In genomic region chr14:51127648-51128258, GRCm38 (mm10) we compare ENCODE assay signal across 14 mouse cellular contexts. TPM values are rescaled to one million over a fixed set of nuclear protein-coding genes. Genes with fewer than 3 reads are reported as not detected.
DNase-seq lines count a peak whose midpoint lies in the region; ATAC-seq and TF ChIP-seq lines count a peak whose summit lies in the region.
"Had no signal": no experiment of that assay in that cellular context is flagged by ENCODE, and none has a peak within 500 bp of the region (broad histone marks: within the 10 kb centered on the region; RNA-seq: fewer than 3 reads in every experiment).

No protein-coding gene starts in this region.

- no peak overlapping the region for H3K4me3 ChIP-seq in heart, embryonic 12.5 days
- H3K4me3 ChIP-seq in embryonic facial prominence, embryonic 12.5 days = no peak overlapping the region
- H3K4me3 ChIP-seq in forebrain, postnatal 0 days (ENCODE audit: low read depth, low read length) = no peak overlapping the region

- H3K4me1 ChIP-seq in heart, embryonic 12.5 days (replicated peaks) = peaks cover 12% of the 10 kb centered on the region; the same call in 1 of the 2 replicates
- H3K4me1 ChIP-seq in embryonic facial prominence, embryonic 12.5 days = no peaks in the 10 kb centered on the region
- no peaks in the 10 kb centered on the region for H3K4me1 ChIP-seq in forebrain, postnatal 0 days (ENCODE audit: insufficient read depth)

- intact Hi-C loops in heart, postnatal 36 days (cut with DNase I) = no loop called here

- H3K9me3 ChIP-seq in heart, embryonic 12.5 days (replicated peaks) = no peaks in the 10 kb centered on the region; the same call in 1 of the 2 replicates
- H3K9me3 ChIP-seq in embryonic facial prominence, embryonic 12.5 days = no peaks in the 10 kb centered on the region
- H3K9me3 ChIP-seq in forebrain, postnatal 0 days (ENCODE audit: low read length) = 0 out of 2 replicates have a peak, but pooled peaks cover 6% of the 10 kb centered on the region

- H3K27me3 ChIP-seq in heart, embryonic 12.5 days (replicated peaks) = no peaks in the 10 kb centered on the region
- no peaks in the 10 kb centered on the region for H3K27me3 ChIP-seq in embryonic facial prominence, embryonic 12.5 days
- no peaks in the 10 kb centered on the region for H3K27me3 ChIP-seq in forebrain, postnatal 0 days (ENCODE audit: insufficient read depth, low read length)

- H3K27ac ChIP-seq in heart, embryonic 12.5 days (ENCODE audit: poor library complexity, severe bottlenecking) = no peak overlapping the region
- no peak overlapping the region for H3K27ac ChIP-seq in embryonic facial prominence, embryonic 12.5 days
- H3K27ac ChIP-seq in forebrain, postnatal 0 days (ENCODE audit: low read depth, low read length) = no peak overlapping the region

- no peak for TF ChIP-seq CTCF in forebrain, postnatal 0 days (IDR thresholded peaks at IDR 0.05; ENCODE audit: low read depth)

- no peak for DNase-seq in heart, postnatal 36 days
- peak; percentile 78 for DNase-seq in A20 (ENCODE audit: low read depth, low spot score)
- no peak for DNase-seq in forebrain, postnatal 0 days
- DNase-seq: cerebellum, adult 11 months; kidney, adult 9 months had no signal

- 69% methylated on average over 2 of the region's 2 CpGs for WGBS in heart, embryonic 12.5 days
- WGBS in embryonic facial prominence, embryonic 12.5 days = 48% methylated on average over 2 of the region's 2 CpGs
- 81% methylated on average over 2 of the region's 2 CpGs for WGBS in forebrain, postnatal 0 days

- no peak overlapping the region for H3K9ac ChIP-seq in heart, embryonic 12.5 days
- H3K9ac ChIP-seq in embryonic facial prominence, embryonic 12.5 days = no peak overlapping the region
- no peak overlapping the region for H3K9ac ChIP-seq in forebrain, postnatal 0 days

- no peaks in the 10 kb centered on the region for H3K36me3 ChIP-seq in heart, embryonic 12.5 days
- no peaks in the 10 kb centered on the region for H3K36me3 ChIP-seq in embryonic facial prominence, embryonic 12.5 days
- no peaks in the 10 kb centered on the region for H3K36me3 ChIP-seq in forebrain, postnatal 0 days (ENCODE audit: insufficient read depth)

- H3K4me2 ChIP-seq in heart, embryonic 12.5 days = no peak overlapping the region
- no peak overlapping the region for H3K4me2 ChIP-seq in embryonic facial prominence, embryonic 12.5 days (replicated peaks)
- H3K4me2 ChIP-seq in forebrain, postnatal 0 days (ENCODE audit: low read depth) = no peak overlapping the region

- ATAC-seq in heart, embryonic 12.5 days (ENCODE audit: insufficient number of reproducible peaks, low FRiP score) = peak; percentile 71; the same call in 1 of the 2 replicates
- ATAC-seq in embryonic facial prominence, embryonic 12.5 days (ENCODE audit: insufficient number of reproducible peaks, insufficient read depth, low FRiP score, low TSS enrichment) = 0 out of 2 replicates have a peak, but pooled peaks have one; percentile 35
- peak; percentile 4; the same call in 1 of the 2 replicates for ATAC-seq in megakaryocyte, adult 5-6 weeks (ENCODE audit: poor library complexity, severe bottlenecking)
- ATAC-seq in monocyte, adult 5-6 weeks (replicated peaks; ENCODE audit: insufficient number of reproducible peaks, low FRiP score, low TSS enrichment, poor library complexity, severe bottlenecking) = no peak
- ATAC-seq in cerebellum, adult (ENCODE audit: insufficient number of reproducible peaks, low FRiP score, low TSS enrichment) = no peak
- no peak for ATAC-seq in forebrain, postnatal 0 days

RNA-seq across cellular contexts. Expression of gene Rnase6, which starts 4.0 kb away (rescaled TPM):
- 0.29 TPM in 1 of 2 replicates, not detected in the other for polyA plus RNA-seq in heart, embryonic 12.5 days (2016; fragmentation: Nextera tagmentation; extraction: Ambion mirVana)
- total RNA-seq in heart, postnatal 36 days (2021) = under 1 TPM; 0.28 to 0.87 TPM
- polyA plus RNA-seq in embryonic facial prominence, embryonic 12.5 days (2016; fragmentation: Nextera tagmentation; extraction: Ambion mirVana) = 0.28 and 0.29 TPM in 2 replicates
- 288 and 294 TPM in 2 replicates for total RNA-seq in megakaryocyte, adult 5-6 weeks (2015)
- 303 and 351 TPM in 2 replicates for total RNA-seq in megakaryocyte, adult 5-6 weeks (2017)
- total RNA-seq in monocyte, adult 5-6 weeks (2017) = 198 to 426 TPM (median 345 TPM) in 3 replicates
- 0.77 and 2.7 TPM in 2 replicates for total RNA-seq in forebrain, postnatal 0 days (2014; rRNA removed)
- 1.3 and 1.4 TPM in 2 replicates for polyA plus RNA-seq in forebrain, postnatal 0 days (2015; fragmentation: Nextera tagmentation; extraction: Ambion mirVana)
- polyA plus RNA-seq: neural tube, embryonic 14.5 days had no signal

RNA-seq across cellular contexts. Expression of gene Eddm3b, which starts 13.5 kb away (rescaled TPM):
- not detected in 2 replicates for polyA plus RNA-seq in heart, embryonic 12.5 days (2016; fragmentation: Nextera tagmentation; extraction: Ambion mirVana)
- total RNA-seq in heart, postnatal 36 days (2021) = not detected
- not detected in 2 replicates for polyA plus RNA-seq in embryonic facial prominence, embryonic 12.5 days (2016; fragmentation: Nextera tagmentation; extraction: Ambion mirVana)
- total RNA-seq in megakaryocyte, adult 5-6 weeks (2015) = not detected in 2 replicates
- not detected in 2 replicates for total RNA-seq in megakaryocyte, adult 5-6 weeks (2017)
- total RNA-seq in monocyte, adult 5-6 weeks (2017) = not detected in 3 replicates
- total RNA-seq in forebrain, postnatal 0 days (2014; rRNA removed) = 0.15 TPM in 1 of 2 replicates, not detected in the other
- polyA plus RNA-seq in forebrain, postnatal 0 days (2015; fragmentation: Nextera tagmentation; extraction: Ambion mirVana) = 0.22 TPM in 1 of 2 replicates, not detected in the other
- total RNA-seq: left cerebral cortex, adult 8-10 months had no signal
- polyA plus RNA-seq: neural tube, embryonic 14.5 days; testis, adult 2 months had no signal

RNA-seq across cellular contexts. Expression of gene Rnase1, which starts 18.8 kb away (rescaled TPM):
- polyA plus RNA-seq in heart, embryonic 12.5 days (2016; fragmentation: Nextera tagmentation; extraction: Ambion mirVana) = 0.19 TPM in 1 of 2 replicates, not detected in the other
- total RNA-seq in heart, postnatal 36 days (2021) = 1 to 10 TPM in 1 of 2 experiments, under 1 TPM in 1; 0.80 to 1.1 TPM
- polyA plus RNA-seq in embryonic facial prominence, embryonic 12.5 days (2016; fragmentation: Nextera tagmentation; extraction: Ambion mirVana) = not detected in 2 replicates
- total RNA-seq in megakaryocyte, adult 5-6 weeks (2015) = not detected in 2 replicates
- not detected in 2 replicates for total RNA-seq in megakaryocyte, adult 5-6 weeks (2017)
- total RNA-seq in monocyte, adult 5-6 weeks (2017) = not detected in 3 replicates
- total RNA-seq in forebrain, postnatal 0 days (2014; rRNA removed) = not detected in 2 replicates
- 0.21 TPM in 1 of 2 replicates, not detected in the other for polyA plus RNA-seq in forebrain, postnatal 0 days (2015; fragmentation: Nextera tagmentation; extraction: Ambion mirVana)

RNA-seq across cellular contexts. Expression of gene Rnase2b, which starts 34.3 kb away (rescaled TPM):
- polyA plus RNA-seq in heart, embryonic 12.5 days (2016; fragmentation: Nextera tagmentation; extraction: Ambion mirVana) = not detected in 2 replicates
- not detected for total RNA-seq in heart, postnatal 36 days (2021)
- not detected in 2 replicates for polyA plus RNA-seq in embryonic facial prominence, embryonic 12.5 days (2016; fragmentation: Nextera tagmentation; extraction: Ambion mirVana)
- total RNA-seq in megakaryocyte, adult 5-6 weeks (2015) = 7.5 and 8.9 TPM in 2 replicates
- 0.92 and 4.3 TPM in 2 replicates for total RNA-seq in megakaryocyte, adult 5-6 weeks (2017)
- total RNA-seq in monocyte, adult 5-6 weeks (2017) = not detected in 3 replicates
- not detected in 2 replicates for total RNA-seq in forebrain, postnatal 0 days (2014; rRNA removed)
- polyA plus RNA-seq in forebrain, postnatal 0 days (2015; fragmentation: Nextera tagmentation; extraction: Ambion mirVana) = not detected in 2 replicates
- total RNA-seq: left cerebral cortex, adult 8-10 months had no signal
- polyA plus RNA-seq: gonadal fat pad, adult 2 months; neural tube, embryonic 14.5 days; testis, adult 2 months had no signal

RNA-seq across cellular contexts. Expression of gene Ang, which starts 36.8 kb away (rescaled TPM):
- polyA plus RNA-seq in heart, embryonic 12.5 days (2016; fragmentation: Nextera tagmentation; extraction: Ambion mirVana) = 2.0 and 3.2 TPM in 2 replicates
- total RNA-seq in heart, postnatal 36 days (2021) = 1 to 10 TPM; 7.7 to 9.5 TPM
- polyA plus RNA-seq in embryonic facial prominence, embryonic 12.5 days (2016; fragmentation: Nextera tagmentation; extraction: Ambion mirVana) = 4.1 and 4.5 TPM in 2 replicates
- 8.2 and 10.0 TPM in 2 replicates for total RNA-seq in megakaryocyte, adult 5-6 weeks (2015)
- total RNA-seq in megakaryocyte, adult 5-6 weeks (2017) = 9.4 and 13.7 TPM in 2 replicates
- total RNA-seq in monocyte, adult 5-6 weeks (2017) = 0.75 to 1.2 TPM in 2 of 3 replicates, not detected in the other
- 0.62 and 4.9 TPM in 2 replicates for total RNA-seq in forebrain, postnatal 0 days (2014; rRNA removed)
- 2.8 and 4.0 TPM in 2 replicates for polyA plus RNA-seq in forebrain, postnatal 0 days (2015; fragmentation: Nextera tagmentation; extraction: Ambion mirVana)

Comparison
In these comparisons a context has a peak if more than half of its experiments do, and no peak if none do; other contexts are left out.
1. ATAC-seq: peak in heart, embryonic 12.5 days (single experiment), embryonic facial prominence, embryonic 12.5 days (single experiment) and megakaryocyte, adult 5-6 weeks (single experiment); none in monocyte, adult 5-6 weeks (single experiment), cerebellum, adult (single experiment) and forebrain, postnatal 0 days (single experiment).
2. RNA of gene Rnase6, which starts 4.0 kb away (total RNA-seq): 288 to 351 TPM in megakaryocyte, adult 5-6 weeks and 198 to 426 TPM in monocyte, adult 5-6 weeks; 0.77 to 2.7 TPM in forebrain, postnatal 0 days and 0.28 to 0.87 TPM in heart, postnatal 36 days; every median in the first group is over 10 times any median in the second.